In genomic region chr7:136212492-136212891, GRCm38 (mm10) we compare ENCODE assay signal across 13 mouse cellular contexts.
A peak's percentile ranks its signal among the peaks of the same experiment; 100 is the strongest.
DNase-seq lines count a peak whose midpoint lies in the region; ATAC-seq and TF ChIP-seq lines count a peak whose summit lies in the region.
"Had no signal": no experiment of that assay in that cellular context is flagged by ENCODE, and none has a peak within 500 bp of the region (broad histone marks: within the 10 kb centered on the region; RNA-seq: fewer than 3 reads in every experiment).

No protein-coding gene starts in this region.

- DNase-seq in heart, adult 18-20 months, result peak; percentile 67 to 79
- peak; percentile 53 for DNase-seq in midbrain, postnatal 0 days (ENCODE audit: low spot score)
- DNase-seq in layer of hippocampus, adult 2 months (ENCODE audit: low spot score in 2 of 2), result no peak
- DNase-seq: cerebellum, postnatal 25 days; kidney, postnatal 10 days; right cerebral cortex, postnatal 14 days; thymus, adult 18-20 months had no signal

- no peak for ATAC-seq in heart, embryonic 11.5 days (replicated peaks; ENCODE audit: insufficient number of reproducible peaks, low FRiP score, low TSS enrichment)
- ATAC-seq in midbrain, postnatal 0 days (ENCODE audit: low FRiP score), result no peak
- no peak for ATAC-seq in midbrain, embryonic 15.5 days (replicated peaks)
- peak; percentile 35; the same call in 1 of the 2 replicates for ATAC-seq in heart, embryonic 14.5 days (ENCODE audit: insufficient number of reproducible peaks, insufficient read depth, low FRiP score, low read depth)
- ATAC-seq in limb, embryonic 15.5 days (ENCODE audit: insufficient number of reproducible peaks, low FRiP score, low TSS enrichment, low read depth), result peak; percentile 22; the same call in 1 of the 2 replicates
- ATAC-seq in frontal cortex, adult (ENCODE audit: low TSS enrichment), result no peak

- no peaks in the 10 kb centered on the region for H3K4me1 ChIP-seq in heart, embryonic 11.5 days (ENCODE audit: control insufficient read depth, insufficient read depth, low read length)
- H3K4me1 ChIP-seq in midbrain, postnatal 0 days (ENCODE audit: insufficient read depth, low read length), result peaks cover 7% of the 10 kb centered on the region; the same call in 1 of the 2 replicates
- H3K4me1 ChIP-seq in midbrain, embryonic 15.5 days, result peaks cover 22% of the 10 kb centered on the region
- H3K4me1 ChIP-seq in heart, embryonic 14.5 days (ENCODE audit: control insufficient read depth in 2 of 2, insufficient read depth in 2 of 2, low read length in 2 of 2), result peaks cover 10 to 11% of the 10 kb centered on the region in 2 experiments; a peak in 3 of 4 replicates
- H3K4me1 ChIP-seq in limb, embryonic 15.5 days, result peaks cover 43% of the 10 kb centered on the region

- TF ChIP-seq CTCF in midbrain, postnatal 0 days (IDR thresholded peaks at IDR 0.05), result no peak
- no peak for TF ChIP-seq CTCF in layer of hippocampus, adult 2 months (conservative IDR thresholded peaks at IDR 0.05)

- H3K27me3 ChIP-seq in heart, embryonic 11.5 days (ENCODE audit: control insufficient read depth, insufficient read depth, low read length), result peaks cover 5% of the 10 kb centered on the region; the same call in 1 of the 2 replicates
- H3K27me3 ChIP-seq in midbrain, postnatal 0 days (ENCODE audit: insufficient read depth, low read length), result peaks cover 3% of the 10 kb centered on the region; the same call in 1 of the 2 replicates
- H3K27me3 ChIP-seq in midbrain, embryonic 15.5 days (replicated peaks), result no peaks in the 10 kb centered on the region
- H3K27me3 ChIP-seq in heart, embryonic 14.5 days (ENCODE audit: control insufficient read depth, insufficient read depth, low read length), result no peaks in the 10 kb centered on the region; the same call in none of the 2 replicates
- peaks cover 35% of the 10 kb centered on the region for H3K27me3 ChIP-seq in limb, embryonic 15.5 days
- H3K27me3 ChIP-seq: neural tube, embryonic 12.5 days had no signal

- no peak overlapping the region for H3K27ac ChIP-seq in heart, embryonic 11.5 days (ENCODE audit: low read depth, low read length)
- no peak overlapping the region for H3K27ac ChIP-seq in midbrain, postnatal 0 days (ENCODE audit: low read depth, low read length)
- H3K27ac ChIP-seq in midbrain, embryonic 15.5 days, result no peak overlapping the region
- H3K27ac ChIP-seq in heart, embryonic 14.5 days (replicated peaks in 1 of 2; ENCODE audit: control insufficient read depth in 1 of 2, insufficient read depth in 1 of 2, low read depth in 2 of 2, low read length in 2 of 2), result 0 out of 4 replicates have a peak overlapping the region, but pooled peaks of 1 of the 2 experiments have one; percentile 21
- H3K27ac ChIP-seq in limb, embryonic 15.5 days, result peak overlapping the region; percentile 72
- no peak overlapping the region for H3K27ac ChIP-seq in layer of hippocampus, adult 2 months
- H3K27ac ChIP-seq: neural tube, embryonic 12.5 days had no signal

- H3K9ac ChIP-seq in heart, embryonic 11.5 days (ENCODE audit: low read depth, low read length), result no peak overlapping the region
- no peak overlapping the region for H3K9ac ChIP-seq in midbrain, postnatal 0 days (replicated peaks; ENCODE audit: low read length, poor library complexity, severe bottlenecking)
- no peak overlapping the region for H3K9ac ChIP-seq in midbrain, embryonic 15.5 days
- no peak overlapping the region for H3K9ac ChIP-seq in heart, embryonic 14.5 days (ENCODE audit: low read length)
- no peak overlapping the region for H3K9ac ChIP-seq in limb, embryonic 15.5 days
- H3K9ac ChIP-seq: neural tube, embryonic 12.5 days had no signal

- H3K36me3 ChIP-seq in heart, embryonic 11.5 days (ENCODE audit: control insufficient read depth, insufficient read depth, low read length), result no peaks in the 10 kb centered on the region
- no peaks in the 10 kb centered on the region for H3K36me3 ChIP-seq in midbrain, postnatal 0 days (ENCODE audit: insufficient read depth, low read length)
- H3K36me3 ChIP-seq in midbrain, embryonic 15.5 days (replicated peaks), result no peaks in the 10 kb centered on the region
- no peaks in the 10 kb centered on the region for H3K36me3 ChIP-seq in heart, embryonic 14.5 days (ENCODE audit: control insufficient read depth, insufficient read depth, low read length)
- H3K36me3 ChIP-seq in limb, embryonic 15.5 days, result no peaks in the 10 kb centered on the region
- H3K36me3 ChIP-seq: neural tube, embryonic 12.5 days had no signal

- 31% methylated on average over 8 of the region's 8 CpGs for WGBS in heart, embryonic 11.5 days (ENCODE audit: insufficient replicate concordance)
- 59% methylated on average over 8 of the region's 8 CpGs for WGBS in midbrain, postnatal 0 days
- 61% methylated on average over 8 of the region's 8 CpGs for WGBS in midbrain, embryonic 15.5 days
- 14% methylated on average over 8 of the region's 8 CpGs for WGBS in heart, embryonic 14.5 days
- WGBS in limb, embryonic 15.5 days, result 30% methylated on average over 8 of the region's 8 CpGs

- H3K4me2 ChIP-seq in heart, embryonic 11.5 days, result no peak overlapping the region
- no peak overlapping the region for H3K4me2 ChIP-seq in midbrain, postnatal 0 days (ENCODE audit: low read depth, low read length, poor library complexity, severe bottlenecking)
- no peak overlapping the region for H3K4me2 ChIP-seq in midbrain, embryonic 15.5 days
- H3K4me2 ChIP-seq in heart, embryonic 14.5 days (ENCODE audit: low read length), result no peak overlapping the region
- no peak overlapping the region for H3K4me2 ChIP-seq in limb, embryonic 15.5 days
- H3K4me2 ChIP-seq: neural tube, embryonic 12.5 days had no signal

- H3K4me3 ChIP-seq in heart, embryonic 11.5 days (ENCODE audit: low read depth, low read length), result no peak overlapping the region
- H3K4me3 ChIP-seq in midbrain, postnatal 0 days (ENCODE audit: low read depth, low read length), result no peak overlapping the region
- no peak overlapping the region for H3K4me3 ChIP-seq in midbrain, embryonic 15.5 days
- H3K4me3 ChIP-seq in heart, embryonic 14.5 days (ENCODE audit: control insufficient read depth in 1 of 2, insufficient read depth in 1 of 2, low read depth in 1 of 2, low read length in 2 of 2), result no peak overlapping the region
- no peak overlapping the region for H3K4me3 ChIP-seq in limb, embryonic 15.5 days
- H3K4me3 ChIP-seq in layer of hippocampus, adult 2 months, result no peak overlapping the region
- H3K4me3 ChIP-seq: neural tube, embryonic 12.5 days had no signal

- H3K9me3 ChIP-seq in heart, embryonic 11.5 days (replicated peaks; ENCODE audit: control insufficient read depth, low read length), result no peaks in the 10 kb centered on the region
- no peaks in the 10 kb centered on the region for H3K9me3 ChIP-seq in midbrain, postnatal 0 days (ENCODE audit: low read length)
- no peaks in the 10 kb centered on the region for H3K9me3 ChIP-seq in midbrain, embryonic 15.5 days
- no peaks in the 10 kb centered on the region for H3K9me3 ChIP-seq in heart, embryonic 14.5 days (ENCODE audit: control insufficient read depth, low read length)
- no peaks in the 10 kb centered on the region for H3K9me3 ChIP-seq in limb, embryonic 15.5 days
- H3K9me3 ChIP-seq: neural tube, embryonic 12.5 days had no signal

Comparison
In these comparisons a context has a peak if more than half of its experiments do, and no peak if none do; other contexts are left out.
1. ATAC-seq: peak in heart, embryonic 14.5 days (single experiment) and limb, embryonic 15.5 days (single experiment); none in heart, embryonic 11.5 days (single experiment), midbrain, postnatal 0 days (single experiment), midbrain, embryonic 15.5 days (single experiment) and frontal cortex, adult (single experiment).
2. DNase-seq: peak in heart, adult 18-20 months (2 of 2) and midbrain, postnatal 0 days (single experiment); none in layer of hippocampus, adult 2 months (0 of 2).